Mouse (Mus musculus) spleen, adult 12 weeks (tissue): ENCODE results near the gene Cul7.
A peak's percentile ranks its signal among the peaks of the same experiment; 100 is the strongest.

Experiments used
- DNase-seq: peaks from one replicate; pipeline ENCODE4 v3.0.0; 2022; ENCODE audit warnings: low spot score

Cul7 gene

DNA sequence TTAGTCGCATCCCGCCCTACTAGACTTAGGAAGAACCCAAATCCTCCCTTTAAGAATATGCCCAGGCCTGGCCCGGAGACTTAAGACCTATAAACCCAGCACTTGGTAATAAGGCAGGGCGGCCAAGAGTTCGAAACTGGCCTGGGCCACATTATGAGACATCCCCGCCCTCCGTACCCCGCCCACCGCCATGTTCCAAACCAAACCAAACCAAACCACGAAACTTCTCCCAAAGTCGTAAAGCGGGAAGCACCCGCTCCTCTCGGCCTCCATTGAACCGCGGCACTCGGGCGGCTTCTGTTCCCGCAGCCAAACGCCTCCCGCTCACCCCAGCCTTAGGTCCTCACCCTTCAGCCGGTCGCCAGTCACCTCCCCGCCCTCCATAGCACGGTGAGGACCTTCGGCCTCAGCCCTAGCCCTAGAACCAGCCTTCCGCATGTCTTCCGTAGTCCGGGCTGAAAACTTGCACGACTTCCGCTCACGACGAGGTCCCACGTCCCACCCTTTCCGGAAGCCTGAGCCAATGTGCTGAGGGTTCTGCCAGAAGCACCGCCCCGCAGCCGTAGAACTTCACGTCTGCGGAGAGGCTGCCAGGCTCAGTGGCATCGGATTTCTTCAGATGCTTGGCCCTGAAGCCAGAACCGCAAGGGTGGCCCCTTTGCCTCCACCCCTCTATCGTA, 23.9 kb downstream of the Cul7 start, which contains the start of gene Rrp36:
Rrp36 (minus strand) TSS at position 503 of the 680 bp plus-strand sequence.
- DNase-seq, result peak; percentile 79

DNA sequence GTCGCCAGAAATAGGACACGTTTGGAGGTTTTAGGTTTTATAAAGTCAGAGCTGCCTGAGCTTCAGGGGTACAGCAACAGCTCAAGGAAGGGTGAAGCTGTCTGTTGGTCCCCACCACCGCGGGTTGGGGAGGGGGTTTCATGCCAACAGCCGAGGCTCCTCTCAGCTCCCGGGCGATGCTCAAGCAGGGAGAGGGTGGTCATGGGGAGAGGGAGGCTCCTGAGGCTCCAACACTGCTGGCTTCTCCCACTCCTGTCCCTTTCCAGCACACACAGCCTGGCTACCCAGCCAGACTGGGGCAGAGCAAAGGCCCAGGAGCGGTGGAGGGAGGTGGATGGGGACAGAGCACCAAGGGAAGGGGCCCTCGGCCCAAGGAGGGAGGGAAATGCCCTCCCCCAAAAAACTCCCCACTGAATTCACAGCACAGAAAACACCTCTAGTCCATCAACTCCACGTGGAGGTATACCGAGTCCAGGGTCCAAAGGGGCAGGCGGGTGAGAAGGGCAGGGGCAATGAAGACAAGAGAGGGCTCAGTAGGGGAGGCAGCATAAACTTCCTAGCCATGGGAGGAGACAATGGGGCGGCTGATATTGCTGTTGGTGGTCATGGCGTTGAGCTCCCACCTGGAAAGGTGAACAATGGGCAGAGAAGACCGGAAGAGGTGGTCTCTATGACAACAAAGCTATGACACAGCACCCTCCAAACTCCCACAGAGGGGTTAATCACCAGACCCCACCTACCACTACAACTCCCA, 24.6 kb downstream of the Cul7 start:
- no peak for DNase-seq

DNA sequence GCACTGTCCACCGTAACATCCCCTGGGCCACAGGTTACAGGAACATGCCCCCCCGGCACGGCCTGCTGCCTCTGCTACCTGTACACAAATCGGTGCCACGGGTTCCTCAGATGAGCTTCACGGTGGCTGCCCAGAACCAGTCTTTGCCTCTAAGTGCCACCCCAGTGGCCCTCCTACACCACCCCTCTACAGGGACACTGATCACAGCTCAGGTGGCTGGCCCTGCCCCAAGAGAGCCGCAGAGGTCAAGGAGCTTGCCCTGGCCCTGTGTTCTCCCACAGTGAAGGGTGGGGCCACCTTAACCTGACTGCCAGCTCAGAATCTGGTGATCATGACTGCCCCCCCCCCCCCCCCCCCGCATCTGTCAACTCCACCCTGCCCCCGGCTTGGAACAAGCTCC, 28.3 kb downstream of the Cul7 start, which contains the start of gene Mea1:
Mea1 (plus strand) TSS at position 378 of the 400 bp plus-strand sequence.
- no peak for DNase-seq

DNA sequence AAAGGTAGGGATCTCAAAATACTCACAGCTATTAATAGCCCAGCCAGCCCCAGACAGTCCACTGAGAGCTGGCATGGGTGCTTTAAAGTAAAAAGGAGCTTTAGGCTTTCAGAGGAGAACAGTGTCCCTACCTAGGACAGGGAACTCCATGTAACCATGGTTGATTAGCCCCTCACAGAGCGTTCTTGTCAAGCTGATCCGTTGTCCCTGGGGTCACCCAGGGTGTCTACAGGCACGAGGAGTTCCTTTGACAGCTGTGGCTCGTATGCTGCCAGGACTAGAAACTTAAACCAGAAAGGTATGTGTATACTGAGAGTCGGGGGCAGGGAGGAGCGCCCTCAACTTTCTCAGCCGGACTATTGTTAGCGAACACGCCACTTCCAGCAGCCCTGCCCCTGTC, 28.8 kb downstream of the Cul7 start:
- DNase-seq, result no peak

DNA sequence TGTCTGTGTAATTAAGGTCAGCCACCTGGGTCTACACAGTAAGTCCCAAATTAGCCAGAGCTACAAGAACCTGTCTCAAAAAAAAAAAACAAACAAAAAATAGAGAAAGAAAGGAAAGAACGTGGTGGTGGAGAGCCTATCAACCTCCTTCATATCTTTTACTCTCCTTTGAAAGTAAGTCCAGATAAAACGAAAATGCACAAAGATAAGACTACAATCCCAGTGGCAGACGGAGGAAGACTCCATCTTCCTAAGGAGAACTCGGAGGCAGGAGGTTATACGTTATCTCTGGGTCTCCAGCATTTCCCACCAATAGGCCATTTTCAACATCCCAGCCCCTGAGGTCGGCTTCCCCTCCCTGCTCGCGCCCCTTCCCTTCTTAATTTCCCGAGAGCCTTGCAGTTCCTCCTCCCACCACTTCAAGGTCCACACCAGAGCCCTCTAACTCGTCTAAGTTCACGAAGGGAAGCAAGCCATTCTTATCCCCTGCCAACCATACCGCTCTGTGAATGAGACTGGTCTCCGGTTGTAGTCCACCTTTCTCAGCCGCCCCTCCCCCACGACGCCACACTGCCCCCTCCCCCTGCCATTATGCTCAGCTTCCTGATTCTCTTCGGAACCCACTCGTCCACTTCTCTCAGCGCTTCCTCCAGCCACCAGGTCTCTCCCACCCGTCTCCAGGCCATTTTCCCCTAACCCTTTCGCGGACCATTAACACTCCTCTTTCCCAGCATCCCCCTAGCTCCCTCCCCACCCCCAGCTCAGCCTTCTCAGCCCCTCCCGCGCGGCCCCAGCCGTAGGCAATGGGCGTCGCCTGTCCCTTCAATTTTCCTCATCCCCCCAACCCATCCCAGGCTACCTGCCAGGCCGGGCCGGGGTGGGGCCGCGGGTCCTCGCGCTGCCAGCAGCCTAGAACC, 30.0 kb downstream of the Cul7 start:
- peak; percentile 19 for DNase-seq

DNA sequence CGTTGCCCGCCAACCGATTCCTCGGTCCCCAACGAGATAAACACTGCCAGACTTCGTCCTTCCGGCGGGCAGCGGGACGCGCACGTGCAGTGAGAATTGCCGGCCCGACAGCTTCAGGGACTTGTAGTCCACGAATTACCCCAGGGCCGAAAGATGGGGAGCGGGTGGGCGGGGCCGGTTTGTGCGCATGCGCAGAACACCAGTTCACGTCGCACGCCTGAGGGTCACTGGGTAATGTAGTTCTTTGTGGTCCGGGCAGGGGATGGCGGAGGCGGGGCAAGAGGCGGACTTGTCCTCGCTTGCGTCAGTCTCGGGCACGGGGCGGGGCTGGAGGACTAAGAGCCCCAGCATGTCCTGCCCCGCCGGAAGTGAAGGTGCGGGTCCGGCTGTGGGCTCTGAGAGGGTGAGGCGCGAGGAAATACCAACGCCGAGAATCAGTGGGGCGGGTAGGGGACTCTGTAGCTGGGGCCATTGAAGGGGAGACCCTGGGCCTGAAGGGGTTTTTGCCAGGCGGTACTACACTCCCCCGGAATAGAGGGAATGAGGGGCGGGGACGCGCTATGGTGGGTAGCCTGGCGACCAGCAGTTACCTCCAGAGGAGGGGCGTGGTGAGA, 30.7 kb downstream of the Cul7 start, which contains the start of gene Klhdc3:
Klhdc3 (minus strand) TSS at position 155 of the 614 bp plus-strand sequence.
- peak; percentile 96 for DNase-seq

DNA sequence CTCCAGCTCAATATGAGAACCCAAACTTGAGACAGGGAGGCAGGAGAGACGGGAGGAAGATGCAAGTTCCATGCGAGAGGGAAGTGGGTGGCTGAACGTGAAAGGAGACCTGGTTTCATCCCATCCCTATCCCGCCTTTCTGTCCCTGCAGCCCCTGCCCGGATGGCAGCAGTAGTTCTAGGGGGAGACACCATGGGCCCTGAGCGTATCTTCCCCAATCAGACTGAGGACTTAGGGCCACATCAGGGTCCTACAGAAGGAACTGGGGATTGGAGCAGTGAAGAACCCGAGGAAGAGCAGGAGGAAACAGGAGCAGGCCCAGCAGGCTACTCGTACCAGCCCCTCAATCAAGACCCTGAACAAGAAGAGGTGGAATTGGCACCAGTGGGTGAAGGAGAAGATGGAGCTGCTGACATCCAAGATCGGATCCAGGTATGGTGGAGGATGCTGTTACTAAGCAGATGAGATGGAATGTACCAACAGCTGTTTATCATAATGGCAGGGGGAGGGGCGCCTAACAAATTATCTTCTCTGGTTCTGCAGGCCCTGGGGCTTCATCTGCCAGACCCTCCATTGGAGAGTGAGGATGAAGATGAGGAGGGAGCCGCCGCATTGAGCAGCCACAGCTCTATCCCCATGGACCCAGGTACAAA, 31.5 kb downstream of the Cul7 start:
- DNase-seq, result no peak

DNA sequence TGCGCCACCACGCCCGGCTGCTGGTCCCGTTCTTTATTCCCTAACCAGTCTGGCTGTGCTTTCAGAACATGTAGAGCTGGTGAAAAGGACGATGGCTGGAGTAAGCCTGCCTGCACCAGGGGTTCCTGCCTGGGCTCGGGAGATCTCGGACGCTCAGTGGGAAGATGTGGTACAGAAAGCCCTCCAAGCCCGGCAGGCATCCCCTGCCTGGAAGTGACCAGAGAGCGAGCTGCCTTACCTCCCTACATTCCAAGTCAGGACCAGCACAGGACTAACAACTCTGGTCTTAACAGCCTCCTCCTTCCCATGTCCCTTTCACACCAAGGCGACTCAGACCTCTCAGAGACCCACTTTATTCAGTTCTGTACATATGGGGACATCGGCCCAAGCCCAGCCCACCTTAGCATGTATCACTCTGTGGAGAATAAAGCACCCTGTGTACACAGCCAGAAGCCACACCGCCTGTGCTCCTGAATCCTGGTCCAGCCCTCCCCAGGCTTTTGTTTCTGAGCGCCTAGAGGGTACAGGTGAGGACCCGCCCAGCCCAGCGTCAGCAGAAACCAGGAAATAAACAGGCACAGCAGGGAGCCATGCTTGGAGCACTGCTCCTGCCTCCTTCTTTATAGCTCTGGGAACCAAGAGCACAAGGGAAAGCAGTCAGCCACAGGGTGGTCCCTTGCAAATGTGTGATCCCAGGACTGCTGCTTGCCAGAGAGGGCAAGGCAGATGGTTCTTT, 32.7 kb downstream of the Cul7 start:
- DNase-seq, result no peak

DNA sequence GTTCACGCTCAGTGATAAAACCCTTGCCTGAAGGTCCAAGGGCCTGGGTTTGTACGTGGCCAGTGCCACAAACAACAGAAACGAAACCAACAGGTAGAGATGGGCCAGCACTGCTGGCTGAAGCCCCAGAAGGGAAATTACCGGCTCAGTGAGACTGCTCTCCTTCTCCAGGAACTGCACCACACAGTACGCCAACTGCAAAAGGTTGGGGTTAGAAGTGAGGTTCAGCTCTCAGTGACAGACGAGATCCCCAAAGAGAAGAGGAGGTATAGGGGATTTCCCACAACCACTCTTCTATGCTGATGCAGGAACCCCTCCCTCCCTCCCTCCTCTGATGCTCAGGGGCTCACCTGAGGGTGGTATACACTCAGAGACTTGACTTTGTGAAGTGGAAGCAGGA, 35.8 kb downstream of the Cul7 start:
- no peak for DNase-seq

DNA sequence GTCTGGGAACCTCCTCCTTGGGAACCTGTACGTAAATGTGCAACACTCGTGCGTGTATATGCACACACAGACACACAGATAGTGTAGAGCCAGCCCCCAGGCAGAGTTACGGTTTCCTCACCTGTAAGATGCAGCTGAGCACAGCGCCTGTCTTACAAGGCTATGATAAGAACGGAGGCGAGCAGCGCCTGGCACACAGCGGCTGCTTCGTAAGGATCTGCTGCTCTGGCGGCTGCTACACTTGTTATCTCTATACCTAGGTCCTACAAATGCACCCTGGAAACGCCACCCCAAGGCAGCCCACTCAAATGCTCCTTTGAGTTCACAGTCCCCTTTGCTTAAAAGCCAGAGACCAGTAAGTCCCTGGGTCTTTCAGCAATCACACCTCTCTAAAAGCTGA, 40.5 kb downstream of the Cul7 start:
- no peak for DNase-seq

DNA sequence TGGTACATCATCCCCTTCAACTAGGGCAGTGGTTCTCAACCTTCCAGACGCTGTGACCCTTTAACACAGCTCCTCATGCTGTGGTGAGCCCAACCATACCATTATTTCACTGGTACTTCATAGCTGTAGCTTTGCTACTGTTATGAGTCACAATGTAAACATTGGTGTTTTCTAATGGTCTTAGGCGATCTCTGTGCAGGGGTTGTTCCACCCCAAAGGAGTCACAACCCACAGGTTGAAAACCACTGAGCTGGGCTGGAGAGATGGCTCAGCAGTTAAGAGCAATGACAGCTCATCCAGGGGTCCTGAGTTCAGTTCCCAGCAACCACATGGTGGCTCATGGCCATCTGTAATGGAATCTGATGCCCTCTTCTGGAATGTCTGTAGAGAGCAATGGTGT, 41.3 kb downstream of the Cul7 start:
- DNase-seq, result no peak

DNA sequence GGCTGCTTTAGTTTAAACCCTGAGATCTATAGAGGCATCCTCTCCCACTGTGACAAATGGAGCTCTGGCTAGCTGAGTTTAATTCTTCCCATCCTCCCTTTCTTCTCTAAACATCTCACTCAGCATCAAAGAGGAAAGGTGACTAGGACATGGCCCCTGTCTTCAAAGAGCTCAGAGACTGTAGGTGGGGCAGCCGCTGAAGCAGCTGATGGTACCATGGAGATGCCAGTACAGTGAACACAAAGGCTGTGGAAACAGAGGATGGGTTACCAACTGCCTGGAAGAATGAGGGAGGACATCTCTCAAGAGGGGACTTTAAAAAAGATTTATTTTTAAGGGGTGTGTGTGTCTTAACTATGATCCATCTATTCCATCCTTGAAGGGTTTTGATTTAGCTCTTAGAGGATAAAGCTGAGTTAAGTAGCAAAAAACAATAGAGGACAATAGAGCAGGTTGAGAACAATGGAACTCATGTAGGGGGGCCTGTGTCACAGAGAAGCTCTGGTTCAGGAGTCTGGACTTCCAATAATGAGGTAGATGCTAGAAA, 44.5 kb downstream of the Cul7 start:
- no peak for DNase-seq

DNA sequence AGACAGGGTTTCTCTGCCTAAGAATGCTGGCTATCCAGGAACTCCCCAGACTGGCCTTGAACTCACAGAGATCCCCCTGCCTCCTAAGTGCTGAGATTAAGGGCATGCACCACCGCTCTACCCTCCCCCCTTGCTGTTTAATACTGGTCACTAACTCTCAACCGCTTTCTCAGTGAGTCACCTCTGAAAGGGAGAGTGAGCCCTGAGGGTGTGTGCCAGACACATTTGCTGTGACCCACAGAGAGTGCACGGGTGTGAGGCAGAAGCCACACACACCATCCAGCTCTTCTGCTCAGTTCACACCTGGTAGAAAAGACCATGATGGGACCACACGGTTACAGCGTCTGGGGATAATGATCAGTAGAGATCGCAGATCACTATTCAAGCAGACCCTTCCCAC, 48.4 kb downstream of the Cul7 start:
- DNase-seq, result no peak

DNA sequence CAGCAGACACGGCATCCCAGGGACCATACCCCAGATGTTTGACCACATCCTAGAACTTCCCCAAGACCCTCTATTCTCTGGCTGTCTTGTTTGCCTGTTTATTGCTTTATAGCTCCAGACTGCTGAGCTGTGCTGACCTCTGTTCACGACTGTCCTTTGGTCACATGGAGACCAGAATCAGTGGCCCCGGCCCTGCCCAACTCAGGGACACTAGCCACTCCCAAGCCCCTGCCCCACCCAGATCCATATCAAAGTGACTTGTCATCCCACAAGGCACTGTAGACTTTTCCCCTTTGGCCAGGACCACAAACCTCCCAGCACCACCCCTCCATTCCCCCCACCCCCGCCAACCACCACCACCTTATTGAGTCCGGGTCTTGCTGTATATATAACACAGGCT, 49.1 kb downstream of the Cul7 start:
- DNase-seq, result no peak

DNA sequence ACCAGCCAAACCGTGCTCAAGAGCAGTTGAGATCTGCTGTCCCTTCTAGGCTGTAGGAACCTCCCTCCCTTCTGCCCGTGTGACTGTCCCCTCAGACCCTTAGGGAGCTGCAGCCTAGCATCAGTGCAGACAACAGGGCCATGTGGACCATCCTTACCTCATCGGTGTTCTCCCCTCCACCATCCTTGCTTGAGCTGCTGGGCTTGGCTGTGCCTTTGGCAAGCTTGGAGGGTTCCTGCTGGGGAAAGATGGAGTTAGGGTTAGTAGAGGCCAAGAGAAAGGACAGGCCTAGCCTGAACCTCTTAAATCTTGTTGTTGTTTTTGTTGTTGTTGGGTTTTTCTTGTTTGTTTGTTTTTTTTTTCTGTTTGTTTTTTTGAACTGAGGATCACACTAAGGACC, 49.8 kb downstream of the Cul7 start:
- DNase-seq, result no peak

DNA sequence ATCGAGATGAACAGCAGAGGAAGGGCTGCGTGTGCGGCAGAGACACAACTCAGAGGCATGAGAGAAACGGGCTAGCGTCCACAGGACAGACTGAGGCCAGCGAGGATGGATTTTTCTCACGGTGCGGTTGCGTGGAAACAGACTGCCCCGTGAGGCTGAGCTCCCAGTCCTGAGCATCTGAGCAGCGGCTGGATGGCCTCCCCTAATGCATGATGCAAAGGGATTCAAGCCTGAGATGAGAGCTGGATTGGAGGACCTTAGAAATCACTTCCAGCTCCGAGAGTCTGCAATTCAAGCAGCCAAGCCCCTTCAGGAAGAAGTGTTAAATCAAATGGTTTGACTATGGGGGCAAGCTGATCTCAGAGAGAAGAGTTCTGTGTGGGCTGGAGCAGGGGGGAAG, 51.4 kb downstream of the Cul7 start:
- DNase-seq, result no peak

DNA sequence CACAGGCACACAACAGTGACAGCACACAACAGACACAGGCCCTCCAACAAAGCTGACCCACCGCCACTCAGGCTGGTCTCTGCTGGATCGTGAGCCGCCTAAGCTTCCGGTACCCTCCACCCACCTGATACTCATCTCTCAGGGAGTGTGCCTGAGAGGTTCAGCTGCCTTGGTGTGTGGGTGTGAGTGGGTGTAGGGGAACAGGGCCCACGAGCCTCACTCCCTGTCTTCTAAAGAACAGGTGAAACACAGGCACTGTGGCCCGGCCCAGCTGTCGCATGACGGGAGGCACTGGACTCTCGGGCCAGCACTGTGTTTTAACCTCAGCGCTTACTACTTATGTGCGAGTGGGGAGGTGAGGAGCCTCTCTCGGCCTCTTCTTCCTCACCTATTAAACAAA, 52.0 kb downstream of the Cul7 start:
- DNase-seq, result no peak

DNA sequence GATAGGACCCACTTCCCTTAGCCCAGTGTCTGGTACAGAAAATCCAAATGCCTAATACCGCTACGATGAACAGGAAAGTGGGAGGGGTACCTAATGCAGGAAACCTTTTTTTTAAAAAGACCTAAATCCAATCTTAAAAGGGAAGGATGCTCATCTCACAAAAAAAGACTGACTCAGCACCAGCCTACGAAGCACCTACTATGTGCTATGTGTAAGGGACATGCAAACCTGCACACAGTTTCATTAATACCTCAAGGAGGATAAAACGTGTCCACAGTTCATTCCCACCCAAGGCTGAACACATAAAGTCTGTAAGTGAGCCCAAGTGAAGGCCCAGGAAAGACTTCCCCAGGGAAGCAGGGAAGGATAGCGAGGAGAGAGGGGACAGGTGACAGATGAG, 52.4 kb downstream of the Cul7 start:
- no peak for DNase-seq

DNA sequence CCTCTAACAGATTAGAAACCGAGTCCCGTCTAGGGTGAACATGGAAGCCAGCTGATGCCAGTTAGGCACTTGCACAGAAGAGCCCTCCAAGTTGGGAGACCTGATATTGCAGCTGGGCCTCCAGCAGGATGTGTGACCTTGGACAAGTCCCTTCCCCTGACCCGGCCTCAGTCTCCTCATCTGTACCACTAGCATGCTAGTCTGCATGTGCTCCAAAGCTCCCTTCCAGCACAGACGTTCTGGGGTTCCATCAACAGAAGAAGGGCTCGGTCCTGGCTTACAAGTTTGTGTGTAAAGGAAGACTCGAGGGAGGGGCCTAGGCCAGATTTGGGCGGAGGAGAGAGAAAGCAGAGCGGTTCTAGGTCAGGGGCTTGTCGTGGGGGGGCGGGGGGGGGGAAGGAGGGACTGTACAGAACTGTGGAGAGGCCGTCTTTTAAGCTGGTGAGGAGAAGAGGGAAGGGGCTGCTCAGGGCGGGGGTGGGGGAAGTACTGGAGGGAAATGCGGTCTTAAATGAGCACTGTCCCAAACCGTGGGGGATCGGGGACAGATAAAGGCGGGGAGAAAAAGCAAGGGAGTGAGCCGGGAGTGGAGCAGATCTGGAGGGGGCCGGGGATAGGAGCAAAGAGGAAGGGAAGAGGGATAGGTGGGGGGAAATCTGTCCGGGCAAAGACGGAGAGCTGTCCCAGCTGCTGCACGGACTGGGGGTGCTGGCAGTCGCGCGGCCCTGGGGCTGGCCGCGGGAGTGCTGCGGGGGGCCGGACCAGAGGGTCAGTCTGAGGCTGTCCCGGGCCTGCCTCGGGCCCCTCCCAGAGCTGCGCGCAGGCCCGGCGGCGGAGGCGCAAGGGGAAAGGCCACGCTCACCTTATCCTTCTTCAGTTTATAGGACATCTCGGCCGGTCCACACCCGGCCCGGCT, 54.1 kb downstream of the Cul7 start:
- DNase-seq, result no peak
